Mouse (Mus musculus) common myeloid progenitor, adult 5-6 weeks (primary cell): Measurements from ENCODE around the gene Rasa2. TPM values are rescaled to one million over a fixed set of nuclear protein-coding genes. Genes with fewer than 3 reads are reported as not detected.

Experiments
- total RNA-seq: library from RNA; stranded (forward); fragments of 200-1000, 187-1606 nt; gene quantifications from 2 replicates; pipeline ENCODE4 v1.2.3, GENCODE M21; 2017

Rasa2 gene
- total RNA-seq, 1 experiment from 2014 or later, result 11.3 TPM

Other genes with a start within 250 kb of the Rasa2 start
- gene Rnf7, start 152.9 kb downstream of the Rasa2 start, total RNA-seq, result 43.0 and 54.9 TPM in 2 replicates
- not detected in 2 replicates for gene Gm28729, start 106.4 kb downstream of the Rasa2 start, total RNA-seq
- 25.8 and 41.8 TPM in 2 replicates for gene Zbtb38, start 121.2 kb upstream of the Rasa2 start, total RNA-seq